Mouse (Mus musculus) kidney, embryonic 14.5 days (tissue): ENCODE results near the gene B3gnt2. TPM values are rescaled to one million over a fixed set of nuclear protein-coding genes. Genes with fewer than 3 reads are reported as not detected.
"Not testable (repeated sequence)": the region's sequence is repeated elsewhere in the genome, so short reads cannot be mapped to it uniquely, and the experiment has no call there.

Source experiments
- ATAC-seq: fragments of 200-750 bp; cut with Nextera tagmentation; 2 replicates; pipeline ENCODE4 v1.8.0; 2017; ENCODE audit warnings: moderate number of reproducible peaks, mild to moderate bottlenecking, moderate TSS enrichment, moderate library complexity; ENCODE audit not compliant: low FRiP score, low TSS enrichment
- H3K27ac ChIP-seq: fragments of 300-500 bp; sonication (generic); 2 replicates; pipeline ENCODE4 v1.5.1; 2014; ENCODE audit warnings: low read depth, mild to moderate bottlenecking, low read length, moderate library complexity, mixed read lengths
- H3K27me3 ChIP-seq: fragments of 300-500 bp; sonication (generic); 2 replicates; pipeline ENCODE4 v1.6.1; 2014; ENCODE audit warnings: mild to moderate bottlenecking, low read length; ENCODE audit not compliant: control insufficient read depth, insufficient read depth
- H3K36me3 ChIP-seq: fragments of 300-500 bp; sonication (generic); 2 replicates; pipeline ENCODE4 v1.6.1; 2014; ENCODE audit warnings: low read length, mixed read lengths; ENCODE audit not compliant: control insufficient read depth, insufficient read depth
- H3K4me1 ChIP-seq: fragments of 300-500 bp; sonication (generic); 2 replicates; pipeline ENCODE4 v1.6.1; 2014; ENCODE audit warnings: low read length, mixed read lengths; ENCODE audit not compliant: control insufficient read depth, insufficient read depth
- H3K4me2 ChIP-seq: fragments of 300-500 bp; sonication (generic); replicated peaks from 2 replicates; pipeline ENCODE4 v1.6.1; 2014; ENCODE audit warnings: low read depth, mild to moderate bottlenecking, low read length
- H3K4me3 ChIP-seq: fragments of 300-500 bp; sonication (generic); 2 replicates; pipeline ENCODE4 v1.5.1; 2014; ENCODE audit warnings: mild to moderate bottlenecking, low read length
- H3K9ac ChIP-seq: fragments of 300-500 bp; sonication (generic); 2 replicates; pipeline ENCODE4 v1.6.1; 2014; ENCODE audit warnings: low read depth, mild to moderate bottlenecking, low read length, moderate library complexity
- H3K9me3 ChIP-seq: fragments of 300-500 bp; sonication (generic); 2 replicates; pipeline ENCODE4 v1.6.1; 2016; ENCODE audit warnings: low read length; ENCODE audit not compliant: control insufficient read depth
- WGBS: fragments of 180-500 bp; shearing (Covaris S2); extraction: QIAGEN DNeasy Blood & Tissue Kit; methylation state at CpG from one replicate; pipeline ENCODE4 v1.1.7; 2014; 5-methylcytosine and 5-hydroxymethylcytosine counted together
- polyA plus RNA-seq: library from polyadenylated mRNA; unstranded; fragments of >200 nt; fragmentation: Nextera tagmentation; extraction: Ambion mirVana; gene quantifications from 2 replicates; pipeline ENCODE4 v1.2.1, GENCODE M21; 2014

The B3gnt2 gene
- polyA plus RNA-seq, 1 experiment from 2014 or later: 9.1 TPM

DNA sequence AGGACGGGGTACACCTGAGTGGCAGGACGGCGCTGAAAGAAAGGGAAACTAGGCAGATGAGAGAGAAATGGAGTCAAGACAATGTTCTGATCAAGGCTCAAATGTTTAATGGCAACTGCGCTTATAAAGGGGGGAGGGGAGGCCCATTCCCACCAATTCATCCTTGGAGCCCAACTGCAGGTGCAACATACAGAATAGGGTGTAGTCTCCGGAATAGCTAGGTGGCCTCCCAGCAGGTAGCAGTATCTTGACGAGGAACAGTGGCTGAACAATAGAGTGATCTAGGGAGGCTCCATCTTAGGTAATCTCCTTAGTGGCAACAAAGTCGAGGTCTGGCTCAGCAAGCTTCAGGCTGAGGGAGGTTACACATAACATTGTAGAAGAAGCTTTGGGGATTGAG lies 113.4 kb downstream of the B3gnt2 start:
- no peaks in the 10 kb centered on the region for H3K27me3 ChIP-seq

DNA sequence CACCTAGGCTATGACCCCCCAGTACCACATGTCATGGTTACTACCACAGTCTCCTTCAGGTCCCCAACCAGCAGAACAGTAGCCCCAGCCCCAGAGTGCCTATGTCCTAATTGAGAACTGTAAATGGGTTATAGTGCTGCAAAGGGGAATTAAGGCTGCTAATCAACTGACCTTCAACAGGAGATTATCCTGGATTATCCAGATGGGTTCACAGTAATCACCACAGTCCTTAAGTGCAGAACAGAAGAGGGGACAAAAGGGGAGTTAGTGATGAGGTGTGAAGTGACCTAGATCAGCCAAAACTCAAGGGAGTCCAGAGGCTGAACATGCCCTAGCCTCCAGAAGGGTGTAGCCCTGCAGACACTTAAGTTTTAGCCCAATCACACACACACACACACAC lies 115.4 kb downstream of the B3gnt2 start:
- Histone ChIP-seq H3K9ac (no peak overlapping the region), H3K27ac (no peak overlapping the region), H3K4me1 (no peaks in the 10 kb centered on the region), H3K9me3 (peaks cover 3% of the 10 kb centered on the region; the same call in 1 of the 2 replicates), H3K4me3 (no peak overlapping the region), H3K36me3 (no peaks in the 10 kb centered on the region), H3K27me3 (no peaks in the 10 kb centered on the region), H3K4me2 (no peak overlapping the region)
- no peak for ATAC-seq

More for the DNA sequence above, 113.4 kb downstream of the B3gnt2 start:
- 90% methylated on average over 7 of the region's 7 CpGs for WGBS
- ATAC-seq: no peak
- Histone ChIP-seq H3K27ac (no peak overlapping the region), H3K4me2 (no peak overlapping the region), H3K4me1 (no peaks in the 10 kb centered on the region), H3K9ac (no peak overlapping the region), H3K4me3 (no peak overlapping the region), H3K9me3 (peaks cover 3% of the 10 kb centered on the region; the same call in 1 of the 2 replicates), H3K36me3 (no peaks in the 10 kb centered on the region)

DNA sequence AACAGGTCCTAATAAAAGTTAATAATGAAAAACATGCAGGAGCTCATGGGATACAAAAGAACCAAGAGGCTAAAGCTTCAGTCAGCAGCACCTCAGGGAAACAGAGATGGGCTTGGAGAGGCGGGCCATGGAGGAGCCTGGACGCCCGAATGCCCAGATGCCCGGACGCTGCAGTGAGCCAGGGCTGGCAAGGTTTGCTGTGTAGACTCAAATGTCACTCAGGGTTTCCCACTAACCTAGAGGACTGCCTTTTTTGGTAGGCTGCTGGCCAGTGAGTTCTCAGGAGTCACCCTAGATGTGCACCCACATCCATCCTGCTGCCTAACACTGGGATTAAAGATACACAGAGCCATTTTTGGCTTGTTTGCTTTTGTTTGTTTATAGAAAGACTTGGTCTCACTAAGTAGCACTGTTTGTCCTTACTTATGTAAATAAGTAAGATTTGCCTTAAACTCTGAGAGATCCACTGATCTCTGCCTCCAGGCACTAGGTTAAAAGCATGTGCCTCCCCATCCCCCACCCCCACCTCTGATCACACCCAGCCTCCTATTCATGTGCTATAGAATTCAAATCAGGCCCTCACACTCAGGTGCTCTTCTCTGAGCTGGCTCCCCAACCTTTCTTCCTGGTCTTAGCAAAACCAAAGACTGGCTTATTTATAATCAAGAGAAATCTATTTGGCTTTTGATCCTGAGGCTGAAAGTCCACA lies 117.0 kb downstream of the B3gnt2 start:
- Histone ChIP-seq H3K27ac (no peak overlapping the region), H3K9ac (no peak overlapping the region), H3K4me3 (no peak overlapping the region), H3K4me2 (no peak overlapping the region), H3K9me3 (peaks cover 3% of the 10 kb centered on the region; the same call in 1 of the 2 replicates), H3K4me1 (no peaks in the 10 kb centered on the region), H3K36me3 (no peaks in the 10 kb centered on the region), H3K27me3 (no peaks in the 10 kb centered on the region)
- 93% methylated on average over 5 of the region's 5 CpGs for WGBS
- no peak for ATAC-seq

DNA sequence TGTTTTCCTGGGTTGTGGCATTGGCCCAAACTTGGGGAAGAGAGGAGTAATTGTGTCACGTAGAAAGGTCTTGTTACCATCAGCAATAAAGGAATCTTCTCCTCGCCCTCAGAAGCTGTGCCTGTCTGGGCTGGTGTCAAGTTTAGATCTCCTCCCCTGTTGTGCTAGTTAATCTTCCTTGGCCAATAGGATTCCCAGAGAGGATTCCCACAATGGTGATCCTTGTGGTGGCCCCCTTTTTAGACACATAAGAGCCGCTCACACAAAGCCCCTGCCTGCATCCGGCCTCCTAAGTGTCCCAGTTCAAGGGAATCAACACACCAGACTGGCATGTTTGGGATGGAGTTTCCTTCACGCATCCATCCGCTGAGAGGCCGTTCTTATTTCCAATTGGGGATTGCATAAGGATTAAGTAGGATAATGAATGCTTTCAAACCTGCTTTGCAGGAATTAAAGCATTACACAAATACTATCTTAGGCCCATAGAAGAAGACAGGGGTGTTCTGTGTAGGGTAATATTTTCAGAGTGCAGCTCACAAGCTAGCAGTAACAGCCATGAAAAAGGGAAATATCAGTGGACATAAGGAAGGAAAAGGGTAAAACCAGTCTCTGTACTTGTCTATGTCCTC lies 118.6 kb downstream of the B3gnt2 start:
- Histone ChIP-seq H3K4me1 (no peaks in the 10 kb centered on the region), H3K36me3 (no peaks in the 10 kb centered on the region), H3K9me3 (peaks cover 3% of the 10 kb centered on the region; the same call in 1 of the 2 replicates), H3K4me3 (no peak overlapping the region), H3K4me2 (no peak overlapping the region), H3K9ac (no peak overlapping the region), H3K27me3 (no peaks in the 10 kb centered on the region), H3K27ac (no peak overlapping the region)
- 0 out of 2 replicates have a peak, but pooled peaks have one; percentile 47 for ATAC-seq
- WGBS: 54% methylated on average over 7 of the region's 7 CpGs

DNA sequence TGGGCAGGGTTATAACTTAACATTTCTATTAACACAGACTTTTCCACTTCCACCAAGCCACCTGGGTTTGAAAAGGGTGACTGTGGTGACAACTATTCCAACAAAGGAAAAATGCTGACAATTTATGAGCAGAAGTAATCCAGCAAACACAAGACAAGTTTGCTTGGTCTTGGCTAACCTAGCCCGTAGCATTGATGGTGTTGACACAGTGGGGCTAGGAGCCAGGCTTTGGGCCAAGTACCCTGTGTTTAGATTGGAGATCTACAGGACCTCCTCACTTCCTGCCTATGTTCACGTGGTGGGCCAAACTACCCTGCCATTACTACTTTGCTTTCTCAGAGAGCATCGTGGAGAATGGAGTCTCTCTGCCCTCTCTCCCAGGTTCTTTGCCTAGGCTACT lies 119.3 kb downstream of the B3gnt2 start:
- WGBS: 53% methylated on average over 3 of the region's 3 CpGs
- H3K36me3 ChIP-seq: no peaks in the 10 kb centered on the region
- ATAC-seq: no peak
- no peaks in the 10 kb centered on the region for H3K4me1 ChIP-seq
- H3K9me3 ChIP-seq: peaks cover 3% of the 10 kb centered on the region; the same call in 1 of the 2 replicates
- no peak overlapping the region for H3K4me2 ChIP-seq
- no peak overlapping the region for H3K4me3 ChIP-seq
- H3K27ac ChIP-seq: no peak overlapping the region
- H3K27me3 ChIP-seq: no peaks in the 10 kb centered on the region
- no peak overlapping the region for H3K9ac ChIP-seq

DNA sequence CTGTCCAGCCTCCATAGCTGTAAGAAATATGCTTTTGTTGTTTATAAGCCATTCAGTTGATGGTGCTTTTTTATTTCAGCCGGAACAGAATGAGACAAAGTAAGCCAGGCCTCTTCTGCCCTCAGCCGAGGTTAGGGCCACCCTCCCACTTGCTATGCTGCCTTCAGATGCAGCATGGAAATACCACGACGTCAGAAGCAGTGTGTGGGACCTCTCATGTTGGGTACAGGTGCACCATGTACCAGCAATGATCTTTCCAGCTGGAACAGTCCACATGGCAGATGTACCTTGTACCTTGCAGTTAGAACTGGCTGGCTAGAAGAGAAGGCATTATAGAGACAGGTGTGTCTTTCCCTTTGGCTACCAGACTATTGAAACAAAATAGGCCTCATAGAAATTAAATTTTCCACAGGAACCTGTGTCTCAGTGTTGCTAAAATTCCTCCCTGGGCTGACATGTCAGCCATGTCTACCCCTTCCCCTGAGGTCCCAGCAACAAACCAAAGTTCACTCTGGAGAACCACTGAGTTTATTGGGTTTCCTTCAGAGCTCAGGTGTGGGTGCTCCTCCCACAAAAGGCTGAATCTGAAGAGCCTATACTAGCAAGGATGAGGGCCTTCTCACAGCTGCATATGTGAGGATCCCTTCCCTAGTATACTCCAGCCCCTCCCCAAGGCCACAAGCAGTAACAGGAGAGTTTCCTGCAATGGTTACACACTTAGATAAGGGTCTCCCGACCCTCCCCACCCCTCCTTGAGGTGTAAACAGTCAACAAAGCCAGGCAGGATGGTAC lies 121.1 kb downstream of the B3gnt2 start:
- Histone ChIP-seq H3K27me3 (no peaks in the 10 kb centered on the region), H3K4me3 (no peak overlapping the region), H3K4me2 (no peak overlapping the region), H3K9me3 (no peaks in the 10 kb centered on the region), H3K9ac (no peak overlapping the region), H3K27ac (no peak overlapping the region), H3K4me1 (no peaks in the 10 kb centered on the region), H3K36me3 (no peaks in the 10 kb centered on the region)
- no peak for ATAC-seq
- WGBS: 66% methylated on average over 5 of the region's 5 CpGs

DNA sequence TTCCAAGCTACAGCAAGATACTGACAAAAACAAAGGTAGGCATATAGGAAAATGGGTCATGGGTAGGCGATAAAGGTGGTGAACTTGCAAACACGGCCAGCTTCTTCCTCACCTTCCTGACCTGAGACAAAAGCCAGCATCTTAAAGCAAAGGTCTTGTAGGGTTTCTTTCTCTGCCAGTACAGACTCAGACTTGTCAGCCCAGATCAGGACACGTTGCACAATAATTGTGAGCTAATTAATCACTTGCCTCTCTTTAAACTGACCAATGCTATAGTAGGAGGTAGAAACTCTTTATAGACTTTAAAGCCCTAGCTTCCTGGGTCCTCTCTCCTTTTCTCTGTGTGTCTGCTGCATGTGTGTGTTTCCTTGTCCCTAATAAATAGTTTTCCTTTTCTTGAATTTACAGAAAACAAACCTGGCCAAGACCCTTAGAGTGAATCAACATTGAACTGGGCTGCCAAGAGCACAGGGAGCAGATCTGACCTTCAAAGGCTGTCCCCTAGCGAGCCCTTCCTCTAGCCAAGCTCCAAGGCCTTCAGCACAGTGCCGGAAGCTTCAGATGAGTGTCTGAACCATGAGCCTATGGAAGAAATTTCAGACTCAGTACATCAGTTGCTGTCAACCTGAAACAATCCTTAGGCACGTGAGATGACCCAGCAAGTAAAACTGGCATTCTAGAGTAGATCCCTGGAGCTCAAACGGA lies 124.1 kb downstream of the B3gnt2 start:
- H3K9me3 ChIP-seq: no peaks in the 10 kb centered on the region
- H3K27ac ChIP-seq: no peak overlapping the region
- ATAC-seq: no peak
- no peak overlapping the region for H3K9ac ChIP-seq
- no peak overlapping the region for H3K4me3 ChIP-seq
- no peaks in the 10 kb centered on the region for H3K36me3 ChIP-seq
- H3K27me3 ChIP-seq: no peaks in the 10 kb centered on the region
- 79% methylated on average over 7 of the region's 7 CpGs for WGBS
- H3K4me2 ChIP-seq: no peak overlapping the region
- H3K4me1 ChIP-seq: no peaks in the 10 kb centered on the region

DNA sequence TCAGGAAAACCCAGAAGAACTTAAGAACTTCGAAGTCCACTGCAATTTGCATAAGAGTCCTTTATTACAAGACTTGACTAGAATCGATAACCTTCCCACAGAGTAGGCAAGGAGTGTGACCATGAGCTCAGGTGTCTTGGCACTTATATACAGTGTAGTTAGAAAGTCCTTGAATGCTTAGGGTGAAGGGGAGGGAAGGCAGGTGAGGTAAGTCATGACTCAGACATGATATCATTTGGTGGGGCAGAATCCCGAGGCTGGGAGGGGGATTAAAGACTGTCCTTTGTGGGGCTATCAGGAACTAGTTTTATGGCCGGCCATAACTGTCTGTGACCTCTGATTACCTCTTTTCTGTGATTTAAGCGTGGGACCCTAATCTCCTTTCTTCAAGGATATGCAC lies 125.6 kb downstream of the B3gnt2 start:
- H3K4me2 ChIP-seq, H3K9me3 ChIP-seq, H3K9ac ChIP-seq, H3K27me3 ChIP-seq, H3K4me1 ChIP-seq, ATAC-seq, H3K36me3 ChIP-seq, H3K4me3 ChIP-seq, H3K27ac ChIP-seq: not testable (repeated sequence)
- WGBS: 53% methylated on average over 5 of the region's 5 CpGs
